Mouse (Mus musculus): Measurements from ENCODE around the gene Cyp2b23.
A peak's percentile ranks its signal among the peaks of the same experiment; 100 is the strongest.
"Not testable (repeated sequence)": the region's sequence is repeated elsewhere in the genome, so short reads cannot be mapped to it uniquely, and the experiment has no call there.

The Cyp2b23 gene

GRCm38 (mm10) chr7:26686337-26686736 is at the start of gene Cyp2b23:
Gene Cyp2b23, minus strand, starts transcription at chr7:26686437.
- no peak for DNase-seq (ENCODE audit: low read depth, low spot score)

GRCm38 (mm10) chr7:26711061-26711460 is 24.8 kb upstream of the Cyp2b23 start:
- DNase-seq (ENCODE audit: low read depth, low spot score): peak; percentile 64

GRCm38 (mm10) chr7:26707061-26707460 is 20.8 kb upstream of the Cyp2b23 start:
- DNase-seq (ENCODE audit: low read depth, low spot score): peak; percentile 97

GRCm38 (mm10) chr7:26706191-26706590 is 20.0 kb upstream of the Cyp2b23 start:
- DNase-seq (ENCODE audit: low read depth, low spot score): peak; percentile 87

- DNase-seq (ENCODE audit: low read depth, low spot score): peak; percentile 93
Measured at GRCm38 (mm10) chr7:26700151-26700550, 13.9 kb upstream of the Cyp2b23 start.

- DNase-seq (ENCODE audit: low read depth, low spot score): no peak
Measured at GRCm38 (mm10) chr7:26685713-26686112, 524 bp downstream of the Cyp2b23 start.

- DNase-seq (ENCODE audit: low read depth, low spot score): peak; percentile 64
Measured at GRCm38 (mm10) chr7:26667466-26667865, 18.8 kb downstream of the Cyp2b23 start.

GRCm38 (mm10) chr7:26666011-26666410 is 20.2 kb downstream of the Cyp2b23 start:
- peak; percentile 61 for DNase-seq (ENCODE audit: low read depth, low spot score)

- DNase-seq (ENCODE audit: low read depth, low spot score): not testable (repeated sequence)
Measured at GRCm38 (mm10) chr7:26618364-26618763, 67.9 kb downstream of the Cyp2b23 start, which contains the start of gene Vmn1r185. Gene Vmn1r185, minus strand, starts transcription at chr7:26618464.
